Mouse (Mus musculus): ENCODE data around the gene Col4a6. TPM values are rescaled to one million over a fixed set of nuclear protein-coding genes. Genes with fewer than 3 reads are reported as not detected.

Gene Col4a6
- total and polyA plus RNA-seq, 3 experiments: 1.4 to 2.5 (median 2.0) TPM

GRCm38 (mm10) chrX:141165067-141165466 is 308.8 kb downstream of the Col4a6 start:
- Histone ChIP-seq H3K4me3 (no peak overlapping the region), H3K4me1 (ENCODE audit: control insufficient read depth, insufficient read depth, low read length) (no peaks in the 10 kb centered on the region), H3K36me3 (ENCODE audit: control insufficient read depth, insufficient read depth, low read length) (no peaks in the 10 kb centered on the region), H3K27ac (no peak overlapping the region), H3K9ac (ENCODE audit: low read depth, low read length) (no peak overlapping the region), H3K79me2 (replicated peaks; ENCODE audit: control insufficient read depth, insufficient read depth, low read length) (no peaks in the 10 kb centered on the region), H3K27me3 (ENCODE audit: control insufficient read depth, insufficient read depth, low read length) (no peaks in the 10 kb centered on the region)
- intact Hi-C loops (cut with DNase I): no loop called here
- TF ChIP-seq POLR2A (IDR thresholded peaks at IDR 0.05; ENCODE audit: insufficient read depth, low read depth, low read length) (no peak), EP300 (IDR thresholded peaks at IDR 0.05; ENCODE audit: insufficient read depth, low read depth, low read length) (no peak), CTCF (IDR thresholded peaks at IDR 0.05) (no peak)
- 86% methylated on average over 4 of the region's 4 CpGs for WGBS
- no peak for DNase-seq

DNA sequence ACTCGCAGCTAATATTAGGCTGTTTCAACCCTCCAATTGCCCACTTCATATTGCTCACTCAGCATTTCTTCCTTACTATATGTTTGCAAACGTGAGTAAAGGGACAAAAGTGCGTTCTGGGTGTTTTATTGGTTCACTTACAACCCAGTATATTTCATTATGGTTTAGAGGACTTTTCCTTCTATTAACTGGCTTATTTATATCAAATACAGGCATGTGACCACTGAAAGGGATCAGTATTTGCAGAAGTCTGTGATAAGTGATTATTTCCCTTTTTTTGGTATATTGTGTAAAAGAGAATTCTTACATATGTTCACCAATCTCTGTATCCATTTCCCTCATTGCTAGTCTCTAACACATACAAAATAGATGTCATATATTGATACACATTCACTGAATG is 313.5 kb downstream of the Col4a6 start:
- no peaks in the 10 kb centered on the region; the same call in 1 of the 2 replicates for H3K4me1 ChIP-seq (ENCODE audit: control insufficient read depth, insufficient read depth, low read length)
- no peak for TF ChIP-seq EP300 (IDR thresholded peaks at IDR 0.05; ENCODE audit: insufficient read depth, low read depth, low read length)
- TF ChIP-seq CTCF (IDR thresholded peaks at IDR 0.05): no peak
- no peak for TF ChIP-seq POLR2A (IDR thresholded peaks at IDR 0.05; ENCODE audit: insufficient read depth, low read depth, low read length)
- 75% methylated on average over 3 of the region's 3 CpGs for WGBS

DNA sequence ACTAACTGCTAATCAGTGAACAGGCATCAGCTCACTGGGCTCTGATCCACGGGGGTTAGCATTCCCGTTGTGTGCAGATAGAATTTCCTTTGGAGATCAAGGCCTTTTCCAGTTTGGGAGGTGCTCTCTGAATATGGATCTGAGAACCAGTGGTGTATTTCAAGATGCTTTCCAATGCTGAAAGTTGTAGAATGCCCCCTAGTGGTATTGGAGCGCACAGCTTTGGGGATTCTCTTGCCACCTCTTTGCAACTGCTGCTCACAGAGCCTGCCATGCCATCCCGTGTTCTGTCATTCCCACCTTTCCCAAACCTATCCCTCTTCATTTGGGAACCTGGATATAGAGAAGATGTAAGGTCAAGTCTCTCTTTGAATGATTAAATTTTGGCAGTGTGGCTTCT is 315.7 kb downstream of the Col4a6 start:
- H3K4me3 ChIP-seq: no peak overlapping the region
- no peaks in the 10 kb centered on the region; the same call in 1 of the 2 replicates for H3K4me1 ChIP-seq (ENCODE audit: control insufficient read depth, insufficient read depth, low read length)
- no peak for DNase-seq
- H3K36me3 ChIP-seq (ENCODE audit: control insufficient read depth, insufficient read depth, low read length): no peaks in the 10 kb centered on the region
- TF ChIP-seq CTCF (IDR thresholded peaks at IDR 0.05): peak; percentile 69
- TF ChIP-seq EP300 (IDR thresholded peaks at IDR 0.05; ENCODE audit: insufficient read depth, low read depth, low read length): no peak
- no peak overlapping the region for H3K9ac ChIP-seq (ENCODE audit: low read depth, low read length)
- H3K27me3 ChIP-seq (ENCODE audit: control insufficient read depth, insufficient read depth, low read length): no peaks in the 10 kb centered on the region
- no peak overlapping the region for H3K27ac ChIP-seq
- WGBS: 38% methylated on average over 4 of the region's 4 CpGs
- H3K79me2 ChIP-seq (replicated peaks; ENCODE audit: control insufficient read depth, insufficient read depth, low read length): no peaks in the 10 kb centered on the region
- intact Hi-C loops (cut with DNase I): no loop called here

More for the DNA sequence above, 313.5 kb downstream of the Col4a6 start:
- no peaks in the 10 kb centered on the region for H3K36me3 ChIP-seq (ENCODE audit: control insufficient read depth, insufficient read depth, low read length)
- no peaks in the 10 kb centered on the region for H3K27me3 ChIP-seq (ENCODE audit: control insufficient read depth, insufficient read depth, low read length)
- DNase-seq: no peak
- H3K79me2 ChIP-seq (replicated peaks; ENCODE audit: control insufficient read depth, insufficient read depth, low read length): no peaks in the 10 kb centered on the region
- no peak overlapping the region for H3K4me3 ChIP-seq
- intact Hi-C loops (cut with DNase I): no loop called here
- no peak overlapping the region for H3K9ac ChIP-seq (ENCODE audit: low read depth, low read length)
- H3K27ac ChIP-seq: no peak overlapping the region

DNA sequence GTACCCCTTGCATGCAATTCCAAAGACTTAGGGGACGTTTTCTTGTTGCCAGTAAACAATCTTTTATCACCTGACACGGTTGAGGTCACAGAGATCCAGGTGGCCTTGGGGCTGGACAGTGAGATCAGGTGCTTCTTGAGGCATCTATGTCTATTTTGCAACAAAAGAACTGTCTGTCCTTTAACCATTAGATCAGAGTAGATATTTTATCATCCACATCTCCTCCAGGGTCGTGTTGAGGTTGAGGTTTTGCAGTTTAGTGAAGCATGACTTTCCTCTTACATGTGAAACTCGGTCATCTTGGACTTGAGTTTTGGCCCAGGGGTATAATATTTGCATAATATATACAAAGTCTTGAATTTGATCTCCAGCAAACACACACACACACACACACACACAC is 316.2 kb downstream of the Col4a6 start:
- Histone ChIP-seq H3K79me2 (replicated peaks; ENCODE audit: control insufficient read depth, insufficient read depth, low read length) (no peaks in the 10 kb centered on the region), H3K4me3 (no peak overlapping the region), H3K4me1 (ENCODE audit: control insufficient read depth, insufficient read depth, low read length) (no peaks in the 10 kb centered on the region; the same call in 1 of the 2 replicates), H3K36me3 (ENCODE audit: control insufficient read depth, insufficient read depth, low read length) (no peaks in the 10 kb centered on the region), H3K9ac (ENCODE audit: low read depth, low read length) (no peak overlapping the region), H3K27ac (no peak overlapping the region), H3K27me3 (ENCODE audit: control insufficient read depth, insufficient read depth, low read length) (no peaks in the 10 kb centered on the region)
- WGBS: 64% methylated on average over 4 of the region's 4 CpGs
- TF ChIP-seq POLR2A (IDR thresholded peaks at IDR 0.05; ENCODE audit: insufficient read depth, low read depth, low read length): no peak
- no peak for TF ChIP-seq CTCF (IDR thresholded peaks at IDR 0.05)
- no peak for TF ChIP-seq EP300 (IDR thresholded peaks at IDR 0.05; ENCODE audit: insufficient read depth, low read depth, low read length)
- intact Hi-C loops (cut with DNase I): no loop called here
- DNase-seq: no peak

- Histone ChIP-seq H3K27ac (no peak overlapping the region), H3K9ac (ENCODE audit: low read depth, low read length) (no peak overlapping the region), H3K4me1 (ENCODE audit: control insufficient read depth, insufficient read depth, low read length) (no peaks in the 10 kb centered on the region; the same call in 1 of the 2 replicates), H3K36me3 (ENCODE audit: control insufficient read depth, insufficient read depth, low read length) (no peaks in the 10 kb centered on the region), H3K27me3 (ENCODE audit: control insufficient read depth, insufficient read depth, low read length) (no peaks in the 10 kb centered on the region), H3K79me2 (replicated peaks; ENCODE audit: control insufficient read depth, insufficient read depth, low read length) (no peaks in the 10 kb centered on the region), H3K4me3 (no peak overlapping the region)
- 6% methylated on average over 2 of the region's 2 CpGs for WGBS
- DNase-seq: no peak
- TF ChIP-seq CTCF (IDR thresholded peaks at IDR 0.05) (peak; percentile 81), EP300 (IDR thresholded peaks at IDR 0.05; ENCODE audit: insufficient read depth, low read depth, low read length) (no peak)
- intact Hi-C loops (cut with DNase I): loop anchor here (1.0 kb wide), 1 partner anchor 245 kb away; no protein-coding TSS in a partner anchor
Measured at GRCm38 (mm10) chrX:141156696-141157095, 317.2 kb downstream of the Col4a6 start.

GRCm38 (mm10) chrX:141151182-141151581 is 322.7 kb downstream of the Col4a6 start:
- Histone ChIP-seq H3K27ac (no peak overlapping the region), H3K27me3 (ENCODE audit: control insufficient read depth, insufficient read depth, low read length) (no peaks in the 10 kb centered on the region), H3K4me3 (no peak overlapping the region), H3K79me2 (replicated peaks; ENCODE audit: control insufficient read depth, insufficient read depth, low read length) (no peaks in the 10 kb centered on the region), H3K9ac (ENCODE audit: low read depth, low read length) (no peak overlapping the region), H3K4me1 (ENCODE audit: control insufficient read depth, insufficient read depth, low read length) (no peaks in the 10 kb centered on the region), H3K36me3 (ENCODE audit: control insufficient read depth, insufficient read depth, low read length) (no peaks in the 10 kb centered on the region)
- TF ChIP-seq CTCF (IDR thresholded peaks at IDR 0.05): no peak
- TF ChIP-seq POLR2A (IDR thresholded peaks at IDR 0.05; ENCODE audit: insufficient read depth, low read depth, low read length): no peak
- no peak for TF ChIP-seq EP300 (IDR thresholded peaks at IDR 0.05; ENCODE audit: insufficient read depth, low read depth, low read length)
- no peak for DNase-seq
- intact Hi-C loops (cut with DNase I): no loop called here

Measured in heart, adult 2 months (tissue).